Mouse (Mus musculus) brain, embryonic 14.5 days (tissue): ENCODE measurements around the gene Tjp1. TPM values are rescaled to one million over a fixed set of nuclear protein-coding genes. Genes with fewer than 3 reads are reported as not detected.
A peak's percentile ranks its signal among the peaks of the same experiment; 100 is the strongest.

ENCODE experiments used
- DNase-seq: peaks from one replicate; pipeline ENCODE4 v3.0.0-alpha.2; 2011; ENCODE audit warnings: low read depth
- CTCF ChIP-seq: fragments of 200-500 bp; IDR thresholded peaks from 2 replicates; pipeline ENCODE4 v1.5.1; 2012; ENCODE audit warnings: inconsistent platforms, mild to moderate bottlenecking, moderate library complexity, borderline replicate concordance; ENCODE audit not compliant: insufficient read depth, insufficient read length; ENCODE audit errors: extremely low read depth
- POLR2A ChIP-seq: fragments of 200-500 bp; IDR thresholded peaks from 2 replicates; pipeline ENCODE4 v1.6.1; 2012; ENCODE audit warnings: mild to moderate bottlenecking, inconsistent platforms, borderline replicate concordance; ENCODE audit not compliant: poor library complexity, insufficient read depth, insufficient read length, severe bottlenecking; ENCODE audit errors: extremely low read depth
- polyA plus RNA-seq: library from polyadenylated mRNA; depleted of rRNA; stranded (reverse); fragments of >200 nt; gene quantifications from 2 replicates; pipeline ENCODE4 v1.2.3, GENCODE M21; 2012

The Tjp1 gene
- polyA plus RNA-seq, 1 experiment, result 44.8 TPM

DNA sequence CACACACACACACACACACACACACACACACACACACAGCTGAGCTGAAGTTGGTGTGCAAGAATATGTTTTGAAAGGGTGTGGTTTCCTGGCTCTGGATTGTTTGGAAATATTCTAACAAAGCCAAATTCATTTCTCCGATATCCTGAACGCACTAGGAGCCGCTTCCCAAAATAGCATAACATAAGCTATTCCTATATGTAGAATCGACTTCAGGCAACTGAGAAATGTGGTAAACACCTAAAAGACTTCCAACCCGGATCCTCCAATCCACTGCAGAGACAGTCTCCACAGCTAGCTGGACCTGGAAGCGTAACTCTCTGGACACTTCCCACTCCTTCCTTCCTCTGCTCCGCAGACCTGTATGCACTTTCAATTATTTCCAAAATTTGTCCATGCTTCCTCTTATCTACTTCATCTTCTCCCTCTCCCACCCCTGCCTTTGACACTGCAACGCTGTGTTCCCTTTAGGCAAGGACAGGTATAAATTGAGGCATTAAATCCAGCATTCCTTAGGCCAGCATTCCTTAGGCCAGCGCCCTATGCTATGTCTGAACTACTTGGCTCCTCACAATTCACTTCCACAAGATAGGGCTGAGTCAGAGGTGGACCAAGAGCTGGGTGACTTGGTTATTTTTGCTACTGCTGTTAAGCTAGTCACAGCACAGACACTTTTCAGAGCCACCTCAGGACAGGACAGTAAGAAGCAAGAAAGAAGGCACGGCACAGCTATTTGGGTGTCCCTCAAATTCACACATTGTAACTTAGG is 144.9 kb downstream of the Tjp1 start:
- TF ChIP-seq POLR2A, result no peak
- no peak for TF ChIP-seq CTCF
- no peak for DNase-seq

DNA sequence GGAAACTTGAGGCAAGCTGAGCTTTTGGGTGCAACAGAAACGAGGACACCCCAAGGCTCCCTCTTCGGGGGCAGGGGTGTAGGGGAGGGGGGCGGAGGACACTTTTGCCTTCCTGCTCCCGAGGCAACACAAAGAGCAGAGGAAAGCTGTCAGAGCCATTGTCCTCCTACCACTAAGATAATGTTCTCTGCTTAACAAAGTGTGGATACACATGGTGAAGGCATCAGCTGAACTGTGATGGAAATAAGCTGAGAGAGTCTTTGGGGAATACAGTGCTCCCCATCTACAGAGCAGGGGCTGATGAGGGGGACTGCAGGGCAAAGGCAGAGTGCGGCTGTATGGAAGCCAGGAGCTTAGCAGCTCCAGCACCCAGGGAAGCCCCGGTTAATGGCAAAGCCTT is 145.7 kb downstream of the Tjp1 start:
- DNase-seq, result no peak
- TF ChIP-seq CTCF (no peak), POLR2A (no peak)

DNA sequence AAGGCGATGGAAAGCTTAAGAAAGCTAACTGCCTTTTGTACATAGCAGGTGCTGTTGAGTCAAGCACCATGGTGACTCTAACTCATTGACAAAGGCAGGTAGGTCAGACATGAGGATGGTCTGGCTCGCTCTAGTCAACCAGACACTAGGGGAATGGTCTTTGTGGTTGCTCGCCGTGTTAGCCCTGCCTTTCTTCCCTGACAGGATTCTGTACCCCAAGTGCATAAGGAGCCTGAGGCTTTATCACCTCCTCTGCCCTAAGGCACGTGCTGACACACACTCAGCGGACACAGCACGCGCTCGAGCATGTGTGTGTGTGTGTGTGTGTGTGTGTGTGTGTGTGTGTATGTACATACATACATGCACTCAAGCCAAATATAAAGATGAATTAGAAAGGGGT is 146.9 kb downstream of the Tjp1 start:
- no peak for DNase-seq
- no peak for TF ChIP-seq POLR2A
- TF ChIP-seq CTCF, result no peak

DNA sequence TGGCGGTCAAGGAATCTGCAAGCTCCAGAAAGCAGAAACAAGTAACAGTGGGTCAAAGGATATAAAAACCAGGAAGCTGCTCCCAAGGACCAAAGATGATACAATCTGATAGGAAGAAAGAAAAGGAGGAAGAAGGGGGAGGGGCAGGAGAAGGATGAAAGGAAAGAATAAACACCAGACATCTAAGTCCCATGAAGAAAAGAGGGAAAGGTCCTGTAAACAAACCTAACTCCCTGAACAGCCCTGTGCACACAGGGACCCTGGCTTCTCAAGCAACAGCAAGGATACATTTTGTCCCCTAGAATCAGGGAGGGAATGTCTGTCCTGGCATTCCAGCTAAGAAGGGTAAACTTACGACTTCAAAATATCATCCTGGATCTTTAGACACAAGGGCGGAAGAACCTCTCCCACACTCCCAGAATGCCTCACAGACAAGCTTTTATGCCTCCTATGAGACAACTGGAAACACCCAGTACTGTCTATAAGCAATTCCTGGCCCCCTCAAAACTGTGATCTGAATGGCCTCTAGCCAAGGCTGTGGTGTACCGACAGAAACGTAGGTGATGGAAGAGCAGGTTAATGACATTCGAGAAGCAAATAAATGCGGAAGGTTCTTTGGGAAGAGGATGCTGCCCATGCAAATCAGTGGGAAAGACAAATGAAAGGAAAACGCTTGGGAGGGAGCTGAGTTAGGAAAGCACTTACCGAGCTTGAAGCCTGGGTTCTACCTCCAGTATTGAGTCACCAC is 148.6 kb downstream of the Tjp1 start:
- TF ChIP-seq POLR2A (no peak), CTCF (no peak)
- no peak for DNase-seq

DNA sequence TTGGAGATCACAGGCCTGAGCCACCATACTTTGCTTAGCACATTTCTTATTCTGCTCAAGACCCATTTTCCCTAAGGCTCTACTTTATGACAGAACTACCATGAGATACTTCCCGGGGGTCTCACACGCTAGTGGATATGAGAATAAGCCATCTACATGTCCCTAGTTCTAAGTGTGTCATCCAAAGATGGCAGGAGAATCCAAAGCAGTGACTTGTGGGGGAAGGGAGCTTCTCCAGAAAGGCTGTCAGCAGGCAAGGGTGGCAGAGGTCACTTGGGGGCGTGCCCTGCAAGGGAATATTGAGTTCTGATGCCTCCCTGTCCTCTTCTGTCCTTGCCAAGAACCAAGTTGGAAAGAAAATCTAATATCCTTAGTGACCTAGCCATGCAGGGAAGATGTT is 150.1 kb downstream of the Tjp1 start:
- DNase-seq, result no peak
- TF ChIP-seq CTCF (no peak), POLR2A (no peak)

DNA sequence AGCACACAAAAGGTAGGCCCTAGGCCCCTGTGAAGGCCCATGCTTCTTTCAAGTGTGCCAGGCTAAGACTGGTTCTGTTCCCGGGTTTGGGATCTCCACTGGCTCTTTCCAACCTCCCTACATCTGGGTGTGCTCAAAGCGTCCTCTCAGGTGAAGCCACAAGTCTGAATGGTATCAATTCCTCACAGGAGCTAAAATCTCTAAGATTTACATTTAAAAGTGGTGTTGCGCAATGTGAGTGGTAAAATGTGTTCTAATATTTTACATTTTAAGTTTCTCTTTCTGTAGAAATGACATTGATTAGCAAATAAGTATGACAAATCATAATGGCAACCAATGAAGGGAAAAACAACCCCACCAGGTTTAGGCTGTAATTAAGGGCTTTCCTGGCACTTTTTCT is 152.0 kb downstream of the Tjp1 start:
- no peak for TF ChIP-seq POLR2A
- no peak for TF ChIP-seq CTCF
- DNase-seq, result no peak

DNA sequence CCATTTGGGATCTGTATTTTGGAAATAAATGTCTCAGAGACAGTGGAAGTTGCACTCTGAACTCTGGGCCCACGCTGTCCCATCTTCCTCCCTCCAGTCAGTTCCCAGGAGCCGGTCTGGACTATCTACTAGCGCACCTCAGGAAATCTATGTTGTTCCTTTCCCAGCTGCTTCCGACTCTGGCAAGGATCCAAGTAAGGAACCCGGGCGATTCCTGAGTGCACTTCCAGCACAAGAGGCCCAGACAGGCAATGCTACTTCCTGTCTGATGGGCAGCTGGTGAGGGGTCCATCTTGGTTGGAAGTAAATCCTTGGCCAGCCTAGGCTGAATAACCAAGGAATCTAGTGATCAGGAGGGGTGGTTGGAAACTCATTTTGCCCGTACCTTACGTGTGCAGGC is 152.4 kb downstream of the Tjp1 start:
- TF ChIP-seq CTCF, result no peak
- no peak for TF ChIP-seq POLR2A

DNA sequence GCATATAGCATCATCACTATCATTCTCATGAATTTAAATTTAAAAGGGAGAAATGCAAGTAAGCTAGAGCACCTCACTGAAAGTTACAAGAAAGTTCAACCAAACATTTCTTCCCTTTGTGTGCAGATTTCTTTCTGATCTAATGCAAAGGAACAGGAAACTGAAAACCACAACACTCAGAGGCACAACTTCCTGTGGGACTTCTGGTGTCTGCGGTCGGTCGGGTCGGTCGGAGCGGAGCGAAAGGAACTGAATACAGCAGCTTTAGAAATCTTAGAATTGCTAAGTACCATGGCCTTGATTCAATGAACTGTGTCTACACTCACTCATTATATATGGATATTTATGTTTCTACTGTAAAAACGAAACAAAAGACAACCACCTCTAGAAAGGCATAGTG is 154.2 kb downstream of the Tjp1 start:
- TF ChIP-seq CTCF (no peak), POLR2A (no peak)
- DNase-seq, result no peak

More for the DNA sequence above, 152.4 kb downstream of the Tjp1 start:
- DNase-seq, result peak; percentile 27

DNA sequence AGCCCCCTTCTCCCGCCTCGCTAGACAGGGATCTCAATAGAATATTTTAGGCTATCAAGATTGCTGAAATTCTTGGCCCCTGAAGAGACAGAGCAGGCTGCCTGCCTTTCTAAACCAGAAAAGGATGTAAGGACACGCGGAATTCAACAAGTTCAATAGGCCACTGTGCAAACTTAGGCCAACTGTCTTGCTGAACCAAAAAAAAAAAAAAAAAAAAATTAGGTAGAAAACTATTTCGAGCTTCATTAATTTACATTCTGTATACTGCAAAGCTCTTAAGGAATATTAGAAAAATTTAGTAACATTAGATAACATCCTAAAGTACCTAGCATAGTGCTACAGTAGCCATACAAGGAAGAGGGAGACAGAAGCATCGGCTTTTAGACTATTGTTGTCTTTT is 155.8 kb downstream of the Tjp1 start:
- no peak for DNase-seq
- TF ChIP-seq POLR2A (no peak), CTCF (no peak)

DNA sequence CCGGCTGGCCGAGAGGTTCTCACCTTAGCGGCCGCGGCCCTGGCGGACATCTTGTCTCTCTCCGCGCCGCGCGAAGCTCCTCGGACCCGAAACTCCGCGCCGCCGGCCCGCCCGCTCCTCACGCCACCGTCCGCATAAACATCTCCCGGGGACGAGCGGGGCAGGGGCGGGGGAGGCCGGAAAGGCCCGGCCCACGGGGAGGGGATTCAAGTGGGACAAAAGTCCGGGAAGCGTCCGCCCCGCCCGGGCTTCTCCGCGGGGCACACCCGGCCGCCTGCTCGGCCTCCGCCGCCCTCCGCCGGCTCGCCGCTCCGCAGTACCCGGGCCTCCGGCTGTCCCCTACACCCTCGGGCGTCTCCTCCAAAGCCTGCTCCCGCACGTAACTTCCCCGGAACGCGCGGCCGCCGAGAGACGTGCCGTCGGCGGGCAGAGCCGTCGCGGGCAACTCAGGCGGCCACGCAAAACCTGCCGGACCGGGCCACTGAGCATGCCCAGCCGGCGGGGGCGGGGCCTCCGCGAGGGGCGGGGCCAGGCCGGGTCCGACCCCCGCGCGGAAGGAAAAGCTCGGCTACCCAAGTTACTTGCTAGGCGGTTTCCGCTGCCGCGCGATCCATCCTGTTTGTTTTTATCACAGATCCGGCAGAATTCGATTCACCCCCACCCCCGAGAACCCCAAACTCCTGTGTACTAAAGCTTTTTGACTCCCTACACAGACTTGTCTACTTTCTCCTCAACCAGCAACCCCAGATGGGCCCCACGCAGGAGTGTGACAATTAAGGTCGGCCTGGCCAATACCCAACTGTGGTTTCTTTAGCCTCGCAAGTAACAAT is 156.6 kb downstream of the Tjp1 start:
- peak; percentile 94 for DNase-seq
- TF ChIP-seq POLR2A (peak; percentile 70; the same call in 1 of the 2 replicates), CTCF (no peak)

DNA sequence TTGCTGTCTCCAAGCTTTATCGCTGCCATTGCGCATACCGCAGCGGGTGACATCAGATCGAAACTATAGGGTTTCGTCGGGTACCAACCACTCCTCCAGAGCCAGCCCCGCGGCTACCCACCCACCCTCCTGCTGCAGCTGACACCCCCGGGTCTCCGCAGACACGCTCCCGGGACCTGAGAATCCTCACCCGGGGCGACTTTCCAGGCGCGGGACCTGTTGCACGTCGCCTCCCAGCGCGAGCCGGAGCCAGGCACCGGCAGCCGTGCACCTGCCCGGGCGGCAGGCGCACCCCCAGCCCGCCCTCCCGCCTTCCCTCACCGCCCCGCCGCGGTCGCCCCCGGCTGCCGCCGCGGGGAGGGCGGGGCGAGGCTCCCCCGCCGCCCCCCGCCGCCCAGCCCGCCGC is 157.2 kb downstream of the Tjp1 start:
- TF ChIP-seq POLR2A (no peak), CTCF (no peak)
- DNase-seq, result peak; percentile 52

DNA sequence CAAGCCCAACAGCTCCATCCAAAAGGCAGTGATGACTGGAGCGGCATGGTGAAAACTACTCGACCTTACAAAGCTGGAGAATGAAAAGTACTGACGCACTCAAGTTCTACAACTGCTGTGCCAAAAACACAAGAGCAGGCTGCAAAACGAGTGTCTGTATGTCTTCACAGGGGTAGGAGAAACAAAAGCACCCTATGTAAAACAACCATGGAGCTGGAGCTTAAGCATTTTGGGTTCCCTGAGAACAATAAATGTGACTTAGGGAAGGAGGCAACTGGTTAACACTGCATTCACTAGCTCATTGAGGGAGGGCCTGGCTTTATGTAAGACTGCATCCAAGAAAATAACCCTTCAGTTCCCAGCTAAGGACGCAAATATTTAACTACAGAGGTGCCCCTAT is 158.5 kb downstream of the Tjp1 start:
- TF ChIP-seq CTCF (no peak), POLR2A (no peak)
- DNase-seq, result peak; percentile 35
